Mouse (Mus musculus): ENCODE measurements around the gene 9130213A22Rik.

The 9130213A22Rik gene

DNA sequence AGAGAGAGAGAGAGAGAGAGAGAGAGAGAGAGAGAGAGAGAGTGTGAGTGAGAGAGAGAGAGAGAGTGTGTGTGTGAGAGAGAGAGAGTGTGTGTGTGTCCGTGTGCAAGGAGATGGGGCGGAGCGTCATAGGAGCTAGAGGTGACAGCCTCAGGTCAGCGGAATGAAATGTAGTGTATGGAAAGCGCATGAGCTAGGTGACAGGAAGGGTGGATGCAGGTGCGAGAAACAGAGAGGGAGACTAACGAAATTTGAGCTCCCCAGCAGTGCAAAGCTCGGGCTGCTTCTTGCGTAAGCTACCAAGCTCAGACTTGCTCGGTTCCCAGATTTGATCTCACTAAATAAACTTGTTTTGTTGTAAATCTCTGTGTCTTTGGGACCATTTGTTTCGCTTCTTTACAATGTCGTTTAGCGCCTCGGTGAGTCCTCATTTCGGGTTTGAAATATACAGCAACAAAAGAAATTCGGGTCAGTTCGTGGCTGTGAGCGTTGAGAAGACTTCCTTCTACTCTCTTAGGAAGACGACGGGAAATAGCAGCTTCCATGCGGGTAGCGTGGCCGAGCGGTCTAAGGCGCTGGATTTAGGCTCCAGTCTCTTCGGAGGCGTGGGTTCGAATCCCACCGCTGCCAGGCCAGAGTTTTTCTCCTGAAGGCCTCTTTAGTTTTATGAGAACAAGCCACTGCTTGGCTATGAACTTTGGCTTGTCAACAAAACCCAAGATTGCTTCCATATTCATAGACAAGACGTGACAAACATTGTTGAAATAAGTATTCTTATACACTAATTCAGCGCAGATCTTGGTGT is 1.5 kb upstream of the 9130213A22Rik start:
- in situ Hi-C loops (cut with MboI, MseI), result loop anchor here (5.0 kb wide), 1 partner anchor 62 kb away; no protein-coding TSS in a partner anchor

DNA sequence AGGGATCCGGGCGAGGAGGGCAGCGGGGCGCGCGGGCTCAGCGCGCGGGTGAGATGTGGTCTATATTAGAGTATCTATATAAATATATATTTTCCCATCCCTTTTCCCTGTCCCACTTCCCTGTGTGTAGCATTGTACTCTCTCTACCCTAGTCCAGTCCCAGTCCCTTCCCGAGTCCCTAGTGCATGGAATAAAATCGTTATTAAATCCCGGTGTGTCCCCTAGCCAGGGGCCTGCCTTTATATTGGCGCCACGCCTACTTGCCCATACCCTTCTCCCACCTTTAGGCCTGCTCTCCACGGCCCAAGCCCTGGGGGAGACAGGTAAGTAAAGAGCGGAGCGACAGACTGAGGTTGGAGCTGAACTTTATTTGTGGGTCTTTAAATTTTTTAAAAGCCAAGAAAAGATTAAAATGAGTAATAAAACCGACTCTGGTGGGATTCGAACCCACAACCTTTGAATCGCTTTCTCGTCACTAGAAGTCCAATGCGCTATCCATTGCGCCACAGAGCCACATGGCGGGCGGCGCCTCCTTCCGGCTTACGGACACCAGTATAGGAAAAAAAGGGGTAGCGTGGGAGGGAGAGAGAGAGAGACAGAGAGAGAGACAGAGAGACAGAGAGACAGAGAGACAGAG is 785 bp upstream of the 9130213A22Rik start:
- in situ Hi-C loops (cut with MboI, MseI), result loop anchor here (5.0 kb wide), 1 partner anchor 61 kb away; no protein-coding TSS in a partner anchor

DNA sequence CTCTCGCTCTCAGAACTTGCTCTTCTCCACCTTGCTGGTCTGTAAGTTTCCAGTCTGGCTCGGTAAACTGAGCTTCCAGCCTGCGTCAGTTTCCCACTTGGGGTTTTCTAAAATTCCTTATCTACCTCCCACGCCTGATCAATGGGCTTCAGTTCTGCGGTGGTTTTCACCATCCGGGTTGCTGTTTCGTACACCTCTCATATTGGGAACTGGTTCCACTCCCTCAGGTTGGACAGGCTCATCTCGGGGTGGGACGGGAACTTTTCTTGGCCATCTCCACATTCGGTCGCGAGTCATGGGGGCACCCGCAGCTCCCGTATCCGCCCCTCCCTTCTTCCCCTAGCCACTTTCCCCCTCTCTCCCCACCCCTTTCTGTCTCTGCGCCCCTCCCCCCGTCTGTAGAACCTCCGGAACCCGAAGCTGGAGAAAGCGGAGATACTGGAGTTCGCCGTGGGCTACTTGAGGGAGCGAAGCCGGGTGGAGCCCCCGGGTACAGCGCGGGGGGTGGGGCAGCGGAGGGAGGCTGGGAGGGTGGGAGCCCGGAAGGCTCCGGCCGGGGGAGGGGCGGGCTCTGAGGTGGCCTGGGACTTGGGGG is 551 bp downstream of the 9130213A22Rik start:
- in situ Hi-C loops (cut with MboI, MseI), result loop anchor here (5.0 kb wide), 1 partner anchor 60 kb away; no protein-coding TSS in a partner anchor

DNA sequence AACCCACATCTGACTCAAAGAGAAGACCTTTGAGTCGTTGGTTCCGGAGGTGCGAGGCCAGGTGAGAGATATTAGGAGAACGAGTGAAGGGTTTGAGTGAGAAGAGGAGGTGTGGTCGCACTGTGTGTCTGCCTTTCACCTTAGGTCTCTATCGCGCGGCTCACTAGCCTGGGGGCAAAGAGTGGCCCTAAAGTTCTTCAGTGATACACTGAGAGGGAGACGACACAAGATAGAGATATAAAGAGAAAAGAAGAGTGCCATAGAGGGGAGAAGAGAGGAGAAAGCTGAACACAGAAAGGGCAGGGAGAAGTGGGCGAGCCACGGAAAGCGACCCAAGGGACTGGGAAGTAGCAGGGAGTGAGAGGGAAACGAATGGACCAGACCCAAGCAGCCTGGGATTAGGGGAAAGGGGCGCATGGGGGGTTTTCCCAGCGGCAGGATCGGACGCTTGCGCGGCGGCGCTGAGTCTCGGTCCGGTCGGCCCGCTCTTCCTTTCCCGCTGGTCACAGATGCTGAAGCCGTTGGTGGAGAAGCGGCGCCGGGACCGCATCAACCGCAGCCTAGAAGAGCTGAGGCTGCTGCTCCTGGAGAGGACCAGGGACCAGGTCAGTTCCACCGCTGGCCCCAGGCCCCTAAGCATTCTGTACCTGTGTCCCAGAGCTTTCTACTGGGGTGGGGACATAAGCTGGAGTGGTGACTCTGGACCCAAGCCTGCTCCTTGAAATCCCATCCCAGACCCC is 1.2 kb downstream of the 9130213A22Rik start:
- in situ Hi-C loops (cut with MboI, MseI), result loop anchor here (5.0 kb wide), 1 partner anchor 59 kb away; no protein-coding TSS in a partner anchor

DNA sequence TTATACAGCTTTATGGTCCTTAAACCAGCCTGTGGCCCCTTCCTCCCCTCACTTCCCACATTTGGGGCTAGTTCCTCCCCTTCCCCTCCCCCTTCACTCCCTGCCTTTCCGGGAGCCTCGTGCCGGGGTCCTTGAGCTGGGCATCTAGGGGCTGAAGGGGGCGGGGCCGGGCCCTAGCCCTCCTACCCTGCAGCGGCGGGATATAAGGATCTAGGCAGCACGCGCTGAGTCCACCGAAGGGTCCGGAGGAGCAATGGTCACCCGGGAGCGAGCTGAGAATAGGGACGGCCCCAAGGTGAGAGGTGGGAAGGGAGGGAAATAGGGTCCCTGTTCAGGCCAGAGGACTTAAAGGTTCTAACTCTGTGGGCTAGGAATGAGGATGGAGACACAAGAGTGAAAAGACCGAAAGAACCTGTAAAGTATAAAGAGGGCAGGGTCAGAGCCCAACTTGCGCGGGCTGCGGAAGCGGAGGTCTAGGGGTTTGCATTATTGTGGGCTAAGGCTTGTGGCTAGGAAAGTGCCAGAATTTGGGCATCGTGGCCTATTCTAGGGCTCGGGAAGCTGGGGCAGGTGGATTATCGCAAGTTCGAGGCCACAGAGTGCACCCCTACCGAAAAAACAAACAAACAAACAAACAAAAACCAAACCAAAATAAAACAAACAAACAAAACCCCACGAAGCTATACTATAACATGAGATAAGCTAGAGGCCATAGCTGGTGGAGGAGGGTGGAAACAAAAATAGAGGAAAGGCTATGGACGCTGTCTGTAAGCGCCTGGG is 2.0 kb downstream of the 9130213A22Rik start, which contains the start of gene Hes7:
Gene Hes7, plus strand, starts transcription at position 184 of the 780 bp plus-strand sequence.
- in situ Hi-C loops (cut with MboI, MseI), result loop anchor here (5.0 kb wide), 1 partner anchor 58 kb away; no protein-coding TSS in a partner anchor

DNA sequence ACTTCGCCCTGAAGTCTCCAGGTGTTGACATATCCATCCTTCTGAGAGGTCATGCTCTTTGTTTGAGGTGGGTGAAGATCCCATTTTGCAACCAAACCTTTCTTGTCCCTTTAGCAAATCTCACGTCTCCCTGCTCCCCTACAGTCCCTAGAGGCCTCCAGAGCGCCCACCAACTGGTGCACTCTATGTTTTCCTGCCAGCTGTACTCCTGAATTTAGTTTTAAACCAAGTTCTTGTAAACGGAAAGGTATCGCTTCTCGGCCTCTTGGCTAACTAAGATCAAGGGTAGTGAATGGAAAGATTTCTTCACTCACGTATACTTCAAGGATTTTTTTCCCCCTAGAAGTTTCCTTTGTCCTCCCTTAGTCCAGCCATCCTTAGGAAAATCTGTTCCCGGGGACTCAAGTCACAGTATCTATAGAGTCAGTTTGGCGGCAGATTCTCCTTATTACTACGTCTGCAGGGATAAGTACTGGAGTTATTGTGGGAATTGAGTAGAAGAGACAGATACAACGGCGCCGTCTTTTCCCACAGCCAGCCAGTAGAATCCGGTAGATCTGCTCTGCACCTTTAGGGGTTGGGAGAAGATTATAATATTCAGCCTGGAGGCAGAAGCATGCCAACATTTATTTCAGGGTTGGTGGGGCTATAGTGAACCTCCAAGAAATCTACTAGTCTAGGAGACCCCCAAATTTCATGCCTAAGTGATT is 2.8 kb downstream of the 9130213A22Rik start:
- in situ Hi-C loops (cut with MboI, MseI), result loop anchor here (5.0 kb wide), 1 partner anchor 57 kb away; no protein-coding TSS in a partner anchor

DNA sequence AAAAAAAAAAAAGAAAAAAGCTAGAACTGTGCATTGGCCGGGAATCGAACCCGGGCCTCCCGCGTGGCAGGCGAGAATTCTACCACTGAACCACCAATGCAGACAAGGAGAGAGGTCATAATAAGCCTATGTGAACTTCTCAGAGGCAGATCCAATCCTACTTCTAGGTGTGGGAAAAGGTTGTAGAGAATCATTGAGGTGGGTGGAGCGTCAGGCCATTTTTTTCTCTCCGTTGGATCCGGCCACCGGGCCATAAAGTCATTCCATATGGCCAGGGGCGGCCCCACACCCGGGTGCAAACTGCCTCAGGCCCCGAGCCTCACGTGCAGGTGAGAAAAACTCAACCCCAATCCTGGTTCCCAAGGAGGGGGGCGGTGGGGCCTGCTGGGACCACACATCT is 3.6 kb downstream of the 9130213A22Rik start:
- in situ Hi-C loops (cut with MboI, MseI), result no loop called here

DNA sequence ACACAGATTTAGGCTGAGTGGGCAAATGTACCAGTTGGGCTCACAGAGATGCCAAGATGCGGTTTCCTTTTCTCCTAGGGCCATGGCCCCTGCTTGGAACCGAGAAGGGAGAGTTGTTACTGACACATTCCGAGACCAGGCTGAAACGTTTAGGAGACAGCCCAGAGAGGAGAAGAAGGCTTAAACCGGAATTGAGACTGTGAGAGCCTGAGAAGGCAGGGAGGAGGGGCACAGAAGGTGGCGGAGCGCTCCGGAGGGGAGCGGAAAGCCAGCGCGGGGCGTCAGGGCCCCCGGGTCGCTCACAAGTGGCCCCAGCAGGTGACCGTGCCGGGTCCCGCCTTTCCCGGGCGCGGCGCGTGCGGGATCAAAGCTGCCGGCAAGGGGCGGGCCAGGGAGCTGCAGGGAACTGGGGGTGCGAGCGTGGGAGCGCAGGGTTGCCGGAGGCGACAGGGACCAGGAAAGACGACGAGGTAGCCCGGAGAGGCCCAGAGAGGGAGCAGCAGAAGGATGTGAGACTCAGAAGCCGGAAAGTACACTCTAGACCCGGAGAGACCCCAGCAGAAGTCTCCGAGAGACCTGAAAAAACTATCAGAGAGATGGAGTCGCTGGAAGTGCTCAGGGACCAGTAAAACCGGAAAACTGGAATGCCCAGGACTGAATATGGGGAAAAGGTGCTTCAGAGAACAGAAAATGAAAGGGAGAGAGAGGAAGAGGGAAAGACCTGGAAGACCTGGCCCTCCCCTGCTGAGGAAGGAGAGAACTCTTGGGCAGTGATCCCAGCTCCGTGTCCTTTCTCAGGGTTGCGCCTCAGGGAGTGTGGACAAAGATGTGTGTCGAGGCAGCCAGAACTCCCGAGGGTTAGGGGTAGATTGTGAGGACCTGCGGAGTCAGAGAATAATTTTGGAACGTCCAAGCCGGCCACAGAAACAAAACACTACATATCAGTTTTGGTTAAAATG is 4.4 kb downstream of the 9130213A22Rik start:
- in situ Hi-C loops (cut with MboI, MseI), result no loop called here

DNA sequence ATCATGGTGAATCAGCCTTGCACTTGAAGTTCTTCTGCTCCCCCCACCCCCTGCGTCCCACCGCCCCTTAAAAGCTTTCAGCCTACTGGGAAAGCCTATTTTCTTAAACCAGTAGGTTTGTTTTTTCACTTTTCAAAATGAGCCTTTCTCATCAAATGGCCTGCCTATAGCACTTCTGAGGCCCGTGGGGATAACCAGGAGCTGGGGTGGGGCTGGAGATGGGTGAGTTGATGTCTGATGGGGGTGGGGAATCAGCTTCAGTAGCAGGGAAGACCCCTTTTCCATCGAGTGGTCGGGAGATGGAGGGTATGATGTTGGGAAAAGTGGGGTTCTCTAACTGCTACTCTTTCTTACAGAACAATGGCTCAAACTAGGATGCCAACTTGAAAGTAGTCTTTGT is 5.5 kb downstream of the 9130213A22Rik start:
- in situ Hi-C loops (cut with MboI, MseI), result no loop called here

DNA sequence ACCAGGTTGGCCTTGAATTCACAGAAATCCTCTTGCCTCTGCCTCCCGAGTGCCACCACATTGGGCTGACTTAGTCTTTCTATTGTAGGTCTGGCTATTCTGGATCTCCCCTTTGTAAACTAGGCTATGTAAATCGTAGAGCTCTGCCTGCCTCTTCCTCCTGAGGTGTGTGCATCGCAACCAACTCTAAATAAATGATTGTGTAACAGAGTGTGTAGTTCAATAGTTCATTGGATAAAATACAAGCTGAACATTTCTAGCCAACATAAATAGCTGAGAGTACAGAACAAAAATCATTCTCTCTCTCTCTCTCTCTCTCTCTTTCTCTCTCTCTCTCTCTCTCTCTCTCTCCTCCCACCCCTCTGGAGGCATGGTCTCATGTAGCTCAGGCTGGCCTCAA is 7.8 kb downstream of the 9130213A22Rik start:
- in situ Hi-C loops (cut with MboI, MseI), result no loop called here

DNA sequence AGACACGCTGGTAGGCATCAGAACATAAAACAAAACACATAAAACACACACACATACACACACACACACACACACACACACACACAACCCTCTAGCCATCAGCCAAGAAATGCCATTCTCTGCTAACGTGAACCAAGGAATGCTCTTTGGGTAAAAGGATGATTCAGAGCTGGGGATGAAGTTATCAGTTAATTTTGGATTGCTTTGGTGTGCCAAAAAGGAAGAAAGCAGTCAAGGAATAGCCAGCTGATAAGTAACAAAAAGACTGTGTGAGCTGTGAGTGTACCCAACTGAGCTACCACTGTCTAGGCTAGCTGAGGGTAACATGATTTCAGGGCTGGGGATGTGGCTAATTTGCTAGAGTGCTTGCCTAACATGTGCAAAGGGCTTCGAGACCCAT is 8.4 kb downstream of the 9130213A22Rik start:
- in situ Hi-C loops (cut with MboI, MseI), result no loop called here

DNA sequence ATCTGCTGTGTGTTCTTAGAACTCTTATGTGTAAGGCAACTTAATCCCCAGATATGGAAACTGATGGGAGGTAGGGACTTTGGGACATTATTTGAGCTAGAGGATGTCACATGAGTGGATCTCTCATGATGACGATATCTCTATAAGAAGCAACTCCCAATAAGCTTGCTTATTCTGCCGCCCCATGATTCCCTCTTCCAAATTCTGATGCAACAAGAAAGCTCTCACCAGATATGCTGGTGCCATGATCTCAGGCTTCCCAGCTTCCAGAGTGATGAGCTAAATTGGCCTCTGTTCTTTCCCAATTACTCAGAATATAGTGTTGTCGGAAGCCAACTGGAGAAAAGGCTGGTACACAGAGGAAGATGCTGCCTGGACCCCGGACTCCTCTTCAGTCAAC is 10.5 kb downstream of the 9130213A22Rik start:
- in situ Hi-C loops (cut with MboI, MseI), result no loop called here

DNA sequence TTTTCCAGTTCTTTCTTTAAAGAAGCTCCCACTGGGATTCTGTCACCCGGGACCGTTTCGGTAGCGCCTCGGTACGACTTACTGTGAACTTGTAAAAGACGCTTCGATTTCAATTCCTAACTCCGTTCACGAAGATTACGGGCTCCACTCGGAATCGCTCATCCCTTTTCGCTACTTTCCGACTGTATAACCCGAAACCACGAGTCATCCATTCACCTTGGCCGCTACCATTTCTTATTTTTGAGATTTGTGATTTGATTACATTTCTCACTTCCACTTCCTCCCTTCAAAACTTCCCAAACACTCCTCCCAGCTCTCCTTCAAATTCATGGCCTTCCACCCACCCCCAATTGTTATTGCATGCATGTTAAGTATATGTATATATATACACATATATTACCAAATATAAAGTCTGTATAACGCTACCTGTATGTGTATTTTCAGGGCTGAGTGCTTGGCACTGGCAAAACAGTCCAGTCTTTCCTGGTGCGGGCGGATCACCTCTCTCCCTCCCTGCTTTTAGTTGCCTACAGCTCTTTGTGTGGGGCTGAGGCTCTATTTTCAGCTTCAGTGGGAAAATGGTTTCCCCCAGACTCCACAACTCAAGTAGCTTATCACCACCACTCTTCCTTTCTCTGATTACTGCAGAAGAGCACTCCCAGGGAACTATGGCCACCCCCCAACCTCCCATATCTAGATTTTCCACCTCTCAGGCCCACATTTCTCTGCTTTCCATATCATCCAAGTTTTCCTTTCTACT is 11.2 kb downstream of the 9130213A22Rik start:
- in situ Hi-C loops (cut with MboI, MseI), result no loop called here

DNA sequence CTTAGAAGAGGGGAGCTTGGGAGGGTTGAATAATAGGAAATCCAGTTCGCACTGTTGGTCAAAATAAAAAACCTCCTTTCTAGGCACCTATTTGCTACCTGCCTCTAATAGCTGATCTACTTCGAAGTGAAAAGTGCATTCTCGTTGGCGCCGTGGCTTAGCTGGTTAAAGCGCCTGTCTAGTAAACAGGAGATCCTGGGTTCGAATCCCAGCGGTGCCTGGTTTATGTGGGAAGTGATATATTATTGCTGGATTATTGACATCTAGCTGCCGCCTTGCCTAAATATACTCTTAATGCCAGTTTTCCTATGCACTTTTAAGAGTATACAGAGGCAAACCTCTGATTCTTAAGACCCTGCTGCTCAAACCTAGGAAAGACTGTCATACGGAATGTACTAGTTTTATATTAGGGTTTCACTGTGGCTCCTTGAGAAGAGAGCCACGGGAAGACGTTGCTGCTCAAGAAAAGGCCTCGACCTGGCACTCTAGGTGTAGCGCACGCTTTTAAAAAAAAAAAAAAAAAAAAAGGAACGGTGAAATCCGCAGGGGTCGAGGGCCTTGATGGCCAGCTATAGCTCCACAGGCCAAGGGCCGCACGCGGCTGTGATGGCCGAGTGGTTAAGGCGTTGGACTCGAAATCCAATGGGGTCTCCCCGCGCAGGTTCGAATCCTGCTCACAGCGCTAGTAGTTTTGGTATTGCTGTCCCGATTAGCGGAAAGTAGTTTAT is 11.9 kb downstream of the 9130213A22Rik start:
- in situ Hi-C loops (cut with MboI, MseI), result no loop called here

DNA sequence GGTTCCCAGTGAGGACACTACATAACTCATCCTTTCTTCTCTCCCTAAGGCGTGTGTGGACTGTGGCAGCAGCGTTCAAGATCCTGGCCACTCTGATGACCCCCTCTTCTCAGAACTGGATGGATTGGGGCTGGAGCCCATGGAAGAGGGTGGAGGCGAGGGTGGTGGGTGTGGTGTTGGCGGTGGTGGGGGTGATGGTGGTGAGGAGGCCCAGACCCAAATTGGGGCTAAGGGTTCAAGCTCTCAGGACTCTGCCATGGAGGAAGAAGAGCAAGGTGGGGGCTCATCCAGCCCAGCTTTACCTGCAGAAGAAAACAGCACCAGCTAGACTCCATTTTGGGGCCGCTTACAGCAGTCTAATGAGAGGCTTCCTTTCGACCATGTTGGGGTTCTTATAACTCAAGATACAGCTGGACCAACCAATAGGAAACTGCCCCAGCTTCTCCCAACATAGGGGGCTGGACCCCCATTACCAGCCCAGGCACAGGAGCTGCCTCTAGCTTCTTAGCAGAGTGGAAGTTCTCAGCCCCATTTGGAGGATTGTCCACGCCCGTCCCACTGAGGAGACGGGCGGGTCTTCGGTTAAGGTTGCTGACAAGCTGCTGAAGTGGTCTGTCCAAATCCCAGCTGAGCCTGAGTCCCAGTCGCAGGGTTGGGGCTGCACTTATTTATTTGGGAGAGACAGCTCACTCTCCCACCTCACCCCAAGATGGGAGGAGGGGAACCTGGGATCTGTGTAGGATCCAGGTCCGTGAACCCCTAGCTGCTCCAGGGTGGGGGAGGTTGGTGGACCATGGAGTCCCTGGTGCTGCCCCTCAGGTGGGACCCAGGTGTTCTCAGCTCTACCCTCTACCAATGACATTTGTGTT is 13.1 kb downstream of the 9130213A22Rik start:
- in situ Hi-C loops (cut with MboI, MseI), result no loop called here

DNA sequence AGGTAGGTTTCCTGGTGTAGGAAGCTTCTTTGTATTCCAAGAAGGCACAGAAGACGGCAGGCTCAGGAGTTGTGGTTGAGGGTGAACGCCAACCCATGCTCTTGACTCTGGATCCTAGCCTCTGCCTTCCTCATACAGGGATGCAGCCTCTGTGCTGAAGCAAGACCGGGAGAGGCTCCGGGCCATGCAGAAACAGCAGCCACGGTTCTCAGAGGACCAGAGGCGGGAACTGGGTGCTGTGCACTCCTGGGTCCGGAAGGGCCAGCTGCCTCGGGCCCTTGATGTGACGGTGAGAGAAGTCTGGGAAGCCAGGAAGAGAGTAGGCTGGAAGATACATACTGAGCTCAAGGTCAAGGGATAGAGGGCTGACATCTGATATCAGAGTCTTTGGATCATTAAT is 14.2 kb downstream of the 9130213A22Rik start:
- in situ Hi-C loops (cut with MboI, MseI), result no loop called here

DNA sequence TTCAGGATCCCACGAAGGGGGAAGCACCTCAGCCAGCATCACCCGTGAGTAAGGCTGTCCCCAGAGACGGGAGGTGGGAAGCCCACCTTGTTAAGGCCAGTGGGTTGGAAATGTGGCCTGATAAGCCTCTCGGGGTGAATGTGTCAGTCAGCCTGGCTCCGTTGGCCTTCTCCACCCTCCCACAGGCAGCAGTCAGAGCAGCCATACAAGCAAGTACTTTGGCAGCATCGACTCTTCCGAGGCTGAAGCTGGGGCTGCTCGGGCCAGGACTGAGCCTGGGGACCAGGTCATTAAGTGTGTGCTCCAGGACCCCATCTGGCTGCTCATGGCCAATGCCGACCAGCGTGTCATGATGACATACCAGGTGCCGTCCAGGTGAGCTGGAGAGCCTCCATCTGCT is 14.7 kb downstream of the 9130213A22Rik start:
- in situ Hi-C loops (cut with MboI, MseI), result no loop called here

All from regulatory T cell (primary cell).